Mouse (Mus musculus): ENCODE results near the gene H2-K1. TPM values are rescaled to one million over a fixed set of nuclear protein-coding genes. Genes with fewer than 3 reads are reported as not detected.
A peak's percentile ranks its signal among the peaks of the same experiment; 100 is the strongest.
"Not testable (repeated sequence)": the region's sequence is repeated elsewhere in the genome, so short reads cannot be mapped to it uniquely, and the experiment has no call there.

Gene H2-K1
- polyA plus RNA-seq, 1 experiment = 5,070 TPM

- peak; percentile 47; the same call in 1 of the 2 replicates for TF ChIP-seq CTCF (IDR thresholded peaks at IDR 0.05; ENCODE audit: extremely low read depth, insufficient read depth, insufficient read length, insufficient replicate concordance)
- 12% methylated on average over 8 of the region's 8 CpGs for WGBS
- H3K27me3 ChIP-seq (ENCODE audit: control insufficient read depth, insufficient read depth, low read length); H3K27ac ChIP-seq (ENCODE audit: insufficient read depth, low read length); H3K36me3 ChIP-seq (ENCODE audit: control insufficient read depth, insufficient read depth, low read length); H3K4me3 ChIP-seq (ENCODE audit: extremely low read depth, insufficient read depth, insufficient read length): not testable (repeated sequence)
- DNase-seq (ENCODE audit: low read depth in 1 of 2, low spot score in 2 of 2) = peak in 1 of 2 experiments; percentile 67
- H3K4me1 ChIP-seq (ENCODE audit: control insufficient read depth, insufficient read depth, insufficient read length) = peaks cover 22% of the 10 kb centered on the region
These were observed 18.0 kb downstream of the H2-K1 start for GRCm38 (mm10) chr17:33982136-33982535.

DNA sequence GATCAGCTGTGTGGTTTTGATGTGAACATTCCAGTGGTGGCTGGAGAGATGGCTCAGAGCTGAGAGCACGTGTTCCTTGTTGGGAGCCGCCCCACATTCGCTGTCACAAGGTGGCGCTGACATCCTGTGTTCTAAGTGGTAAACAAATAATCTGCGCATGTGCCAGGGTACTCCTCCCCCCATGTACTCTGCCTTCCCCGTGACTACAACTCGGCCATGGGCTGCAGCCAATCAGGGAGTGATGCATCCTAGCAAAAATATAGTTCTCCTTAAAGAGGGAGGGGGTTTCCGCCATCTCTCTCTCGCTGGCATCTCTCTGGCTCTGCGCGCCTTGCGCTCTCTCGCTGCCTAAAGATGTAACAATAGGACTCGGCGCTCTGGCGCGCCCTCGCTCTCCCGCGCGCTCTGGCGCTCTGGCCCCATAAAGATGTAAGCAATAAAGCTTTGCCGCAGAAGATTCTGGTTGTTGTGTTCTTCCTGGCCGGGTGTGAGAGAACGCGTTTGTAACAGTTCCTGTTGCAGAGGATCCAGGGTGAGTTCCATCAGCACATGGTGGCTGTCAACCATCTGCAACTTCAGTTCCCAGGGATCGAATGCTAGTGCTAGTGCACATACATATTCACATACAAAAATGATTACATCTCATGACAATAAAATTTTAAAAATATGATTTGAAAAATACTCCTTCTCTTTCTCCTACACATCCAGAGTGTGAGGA is 18.8 kb downstream of the H2-K1 start:
- 2% methylated on average over 27 of the region's 27 CpGs for WGBS
- Histone ChIP-seq H3K4me1 (ENCODE audit: control insufficient read depth, insufficient read depth, insufficient read length) (peaks cover 22% of the 10 kb centered on the region), H3K27ac (ENCODE audit: insufficient read depth, low read length) (peak overlapping the region; percentile 97), H3K4me3 (ENCODE audit: extremely low read depth, insufficient read depth, insufficient read length) (peak overlapping the region; percentile 66)
- TF ChIP-seq CTCF (IDR thresholded peaks at IDR 0.05; ENCODE audit: extremely low read depth, insufficient read depth, insufficient read length, insufficient replicate concordance) = peak; percentile 28; the same call in 1 of the 2 replicates
- peak; percentile 13; the same call in 1 of the 2 replicates for TF ChIP-seq POLR2A (IDR thresholded peaks at IDR 0.05; ENCODE audit: low read depth, low read length)
- H3K27me3 ChIP-seq (ENCODE audit: control insufficient read depth, insufficient read depth, low read length); H3K36me3 ChIP-seq (ENCODE audit: control insufficient read depth, insufficient read depth, low read length): not testable (repeated sequence)
- peak; percentile 85 to 95 for DNase-seq (ENCODE audit: low read depth in 1 of 2, low spot score in 2 of 2)

GRCm38 (mm10) chr17:33980181-33981035 is 19.7 kb downstream of the H2-K1 start:
- peak overlapping the region; percentile 88 for H3K27ac ChIP-seq (ENCODE audit: insufficient read depth, low read length)
- TF ChIP-seq CTCF (IDR thresholded peaks at IDR 0.05; ENCODE audit: extremely low read depth, insufficient read depth, insufficient read length, insufficient replicate concordance) (no peak), POLR2A (IDR thresholded peaks at IDR 0.05; ENCODE audit: low read depth, low read length) (no peak)
- WGBS = 84% methylated on average over 19 of the region's 19 CpGs
- H3K36me3 ChIP-seq (ENCODE audit: control insufficient read depth, insufficient read depth, low read length) = 0 out of 2 replicates have a peak, but pooled peaks cover 2% of the 10 kb centered on the region
- H3K4me1 ChIP-seq (ENCODE audit: control insufficient read depth, insufficient read depth, insufficient read length) = peaks cover 22% of the 10 kb centered on the region
- H3K27me3 ChIP-seq (ENCODE audit: control insufficient read depth, insufficient read depth, low read length) = no peaks in the 10 kb centered on the region
- no peak overlapping the region for H3K4me3 ChIP-seq (ENCODE audit: extremely low read depth, insufficient read depth, insufficient read length)
- DNase-seq (ENCODE audit: low read depth in 1 of 2, low spot score in 2 of 2) = no peak

- no peak for DNase-seq (ENCODE audit: low read depth in 1 of 2, low spot score in 2 of 2)
- TF ChIP-seq POLR2A (IDR thresholded peaks at IDR 0.05; ENCODE audit: low read depth, low read length) (no peak), CTCF (IDR thresholded peaks at IDR 0.05; ENCODE audit: extremely low read depth, insufficient read depth, insufficient read length, insufficient replicate concordance) (no peak)
- WGBS = 62% methylated on average over 6 of the region's 6 CpGs
- H3K4me1 ChIP-seq (ENCODE audit: control insufficient read depth, insufficient read depth, insufficient read length) = peaks cover 22% of the 10 kb centered on the region
- H3K27ac ChIP-seq (ENCODE audit: insufficient read depth, low read length) = peak overlapping the region; percentile 93
- H3K4me3 ChIP-seq (ENCODE audit: extremely low read depth, insufficient read depth, insufficient read length) = no peak overlapping the region; the same call in 1 of the 2 replicates
- H3K36me3 ChIP-seq (ENCODE audit: control insufficient read depth, insufficient read depth, low read length) = peaks cover 3% of the 10 kb centered on the region; the same call in 1 of the 2 replicates
- no peaks in the 10 kb centered on the region for H3K27me3 ChIP-seq (ENCODE audit: control insufficient read depth, insufficient read depth, low read length)
These were observed 20.6 kb downstream of the H2-K1 start for GRCm38 (mm10) chr17:33979512-33980050.

DNA sequence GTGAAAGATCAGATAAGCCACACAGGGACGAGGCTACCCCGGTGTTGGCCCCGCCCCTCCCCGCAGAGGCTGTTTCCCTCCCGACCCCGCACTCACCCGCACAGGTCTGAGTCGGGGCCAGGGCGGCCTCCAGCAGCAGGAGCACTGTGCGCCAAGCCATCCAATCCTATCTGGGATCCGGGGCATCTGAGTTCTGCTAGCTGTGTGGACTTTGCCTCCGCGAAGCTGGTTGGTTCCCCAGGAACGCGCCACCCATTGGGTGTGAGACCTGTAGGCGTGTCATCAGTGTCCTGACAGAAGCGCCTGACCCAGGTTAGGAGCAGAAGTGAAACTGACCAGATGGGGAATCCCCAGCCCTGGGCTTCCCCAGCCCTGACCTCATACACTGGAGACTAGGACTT is 21.5 kb downstream of the H2-K1 start:
- no peaks in the 10 kb centered on the region for H3K27me3 ChIP-seq (ENCODE audit: control insufficient read depth, insufficient read depth, low read length)
- peak; percentile 89 to 94 for DNase-seq (ENCODE audit: low read depth in 1 of 2, low spot score in 2 of 2)
- TF ChIP-seq POLR2A (IDR thresholded peaks at IDR 0.05; ENCODE audit: low read depth, low read length) (peak; percentile 77), CTCF (IDR thresholded peaks at IDR 0.05; ENCODE audit: extremely low read depth, insufficient read depth, insufficient read length, insufficient replicate concordance) (no peak)
- H3K4me3 ChIP-seq (ENCODE audit: extremely low read depth, insufficient read depth, insufficient read length) = peak overlapping the region; percentile 75
- H3K36me3 ChIP-seq (ENCODE audit: control insufficient read depth, insufficient read depth, low read length) = peaks cover 3% of the 10 kb centered on the region; the same call in 1 of the 2 replicates
- peaks cover 22% of the 10 kb centered on the region for H3K4me1 ChIP-seq (ENCODE audit: control insufficient read depth, insufficient read depth, insufficient read length)
- WGBS = 1% methylated on average over 17 of the region's 17 CpGs
- H3K27ac ChIP-seq (ENCODE audit: insufficient read depth, low read length) = peak overlapping the region; percentile 93

GRCm38 (mm10) chr17:33977861-33978557 is 22.1 kb downstream of the H2-K1 start:
- no peak for DNase-seq (ENCODE audit: low read depth in 1 of 2, low spot score in 2 of 2)
- Histone ChIP-seq H3K27me3 (ENCODE audit: control insufficient read depth, insufficient read depth, low read length) (no peaks in the 10 kb centered on the region), H3K4me1 (ENCODE audit: control insufficient read depth, insufficient read depth, insufficient read length) (peaks cover 22% of the 10 kb centered on the region), H3K36me3 (ENCODE audit: control insufficient read depth, insufficient read depth, low read length) (peaks cover 5% of the 10 kb centered on the region; the same call in 1 of the 2 replicates), H3K27ac (ENCODE audit: insufficient read depth, low read length) (peak overlapping the region; percentile 93), H3K4me3 (ENCODE audit: extremely low read depth, insufficient read depth, insufficient read length) (peak overlapping the region; percentile 75)
- TF ChIP-seq POLR2A (IDR thresholded peaks at IDR 0.05; ENCODE audit: low read depth, low read length) (no peak), CTCF (IDR thresholded peaks at IDR 0.05; ENCODE audit: extremely low read depth, insufficient read depth, insufficient read length, insufficient replicate concordance) (no peak)
- 9% methylated on average over 57 of the region's 57 CpGs for WGBS

Measured in spleen, adult 2 months (tissue).